Mouse (Mus musculus): ENCODE measurements around the gene Krtap5-5.
A peak's percentile ranks its signal among the peaks of the same experiment; 100 is the strongest.
"Not testable (repeated sequence)": the region's sequence is repeated elsewhere in the genome, so short reads cannot be mapped to it uniquely, and the experiment has no call there.

Gene Krtap5-5

GRCm38 (mm10) chr7:142229871-142230270 lies at the start of gene Krtap5-5:
TSS of gene Krtap5-5 (minus strand) at chr7:142229971.
- DNase-seq (ENCODE audit: low spot score): not testable (repeated sequence)

- DNase-seq (ENCODE audit: low spot score): not testable (repeated sequence)
Measured at GRCm38 (mm10) chr7:142279291-142279690, 49.5 kb upstream of the Krtap5-5 start.

- peak; percentile 86 for DNase-seq (ENCODE audit: low spot score)
Measured at GRCm38 (mm10) chr7:142278183-142278582, 48.4 kb upstream of the Krtap5-5 start.

- DNase-seq (ENCODE audit: low spot score): not testable (repeated sequence)
Measured at GRCm38 (mm10) chr7:142274263-142274662, 44.5 kb upstream of the Krtap5-5 start, which contains the start of gene Gm4559. TSS of gene Gm4559 (minus strand) at chr7:142274363.

GRCm38 (mm10) chr7:142258254-142258653 lies 28.5 kb upstream of the Krtap5-5 start, which contains the start of gene Gm2431:
TSS of gene Gm2431 (minus strand) at chr7:142258354.
- not testable (repeated sequence) for DNase-seq (ENCODE audit: low spot score)

- peak; percentile 77 for DNase-seq (ENCODE audit: low spot score)
Measured at GRCm38 (mm10) chr7:142255517-142255916, 25.7 kb upstream of the Krtap5-5 start.

GRCm38 (mm10) chr7:142249824-142250223 lies 20.1 kb upstream of the Krtap5-5 start:
- DNase-seq (ENCODE audit: low spot score): peak; percentile 77

GRCm38 (mm10) chr7:142240978-142241377 lies 11.2 kb upstream of the Krtap5-5 start, which contains the start of gene Gm40460:
TSS of gene Gm40460 (minus strand) at chr7:142241078.
- DNase-seq (ENCODE audit: low spot score): no peak

GRCm38 (mm10) chr7:142231540-142231939 lies 1.8 kb upstream of the Krtap5-5 start:
- DNase-seq (ENCODE audit: low spot score): no peak

GRCm38 (mm10) chr7:142224518-142224917 lies 5.3 kb downstream of the Krtap5-5 start:
- DNase-seq (ENCODE audit: low spot score): no peak

- DNase-seq (ENCODE audit: low spot score): not testable (repeated sequence)
Measured at GRCm38 (mm10) chr7:142212136-142212535, 17.6 kb downstream of the Krtap5-5 start.

- no peak for DNase-seq (ENCODE audit: low spot score)
Measured at GRCm38 (mm10) chr7:142211559-142211958, 18.2 kb downstream of the Krtap5-5 start, which contains the start of gene Gm7579. TSS of gene Gm7579 (plus strand) at chr7:142211859.

GRCm38 (mm10) chr7:142206891-142207290 lies 22.9 kb downstream of the Krtap5-5 start:
- DNase-seq (ENCODE audit: low spot score): not testable (repeated sequence)

- DNase-seq (ENCODE audit: low spot score): no peak
Measured at GRCm38 (mm10) chr7:142205488-142205887, 24.3 kb downstream of the Krtap5-5 start.

- no peak for DNase-seq (ENCODE audit: low spot score)
Measured at GRCm38 (mm10) chr7:142201064-142201463, 28.7 kb downstream of the Krtap5-5 start, which contains the start of gene Krtap5-3. TSS of gene Krtap5-3 (plus strand) at chr7:142201364.

- DNase-seq (ENCODE audit: low spot score): no peak
Measured at GRCm38 (mm10) chr7:142198748-142199147, 31.0 kb downstream of the Krtap5-5 start.

- no peak for DNase-seq (ENCODE audit: low spot score)
Measured at GRCm38 (mm10) chr7:142190289-142190688, 39.5 kb downstream of the Krtap5-5 start, which contains the start of gene Gm10153. TSS of gene Gm10153 (minus strand) at chr7:142190389.

GRCm38 (mm10) chr7:142188156-142188555 lies 41.6 kb downstream of the Krtap5-5 start:
- no peak for DNase-seq (ENCODE audit: low spot score)

GRCm38 (mm10) chr7:142181021-142181420 lies 48.8 kb downstream of the Krtap5-5 start:
- DNase-seq (ENCODE audit: low spot score): no peak

Measured in retina, embryonic 14.5 days (tissue).